Mouse (Mus musculus) adrenal gland, postnatal 36 days (tissue): ENCODE data around the gene Arid3b. TPM values are rescaled to one million over a fixed set of nuclear protein-coding genes. Genes with fewer than 3 reads are reported as not detected.

Experiments used
- DNase-seq, 2 experiments: peaks; one replicate each; pipeline ENCODE4 v3.0.0; 2021; ENCODE audit warnings: mixed read lengths in 1 of 2
- total RNA-seq, 2 experiments: library from RNA; stranded (reverse); gene quantifications; 2 replicates each; pipeline ENCODE4 v1.2.3; 2021

Arid3b gene
- total RNA-seq, 2 experiments from 2014 or later, result 3.8 to 6.7 TPM

- DNase-seq, result no peak
These were observed 60.9 kb downstream of the Arid3b start for GRCm38 (mm10) chr9:57775736-57776135.

- DNase-seq, result no peak
These were observed 61.6 kb downstream of the Arid3b start for GRCm38 (mm10) chr9:57775026-57775425.

- no peak for DNase-seq
These were observed 62.4 kb downstream of the Arid3b start for GRCm38 (mm10) chr9:57774168-57774567.

GRCm38 (mm10) chr9:57773754-57774153, 62.8 kb downstream of the Arid3b start:
- no peak for DNase-seq

- no peak for DNase-seq
These were observed 65.8 kb downstream of the Arid3b start for GRCm38 (mm10) chr9:57770836-57771235.

GRCm38 (mm10) chr9:57770214-57770613, 66.4 kb downstream of the Arid3b start:
- no peak for DNase-seq

- DNase-seq, result no peak
These were observed 67.0 kb downstream of the Arid3b start for GRCm38 (mm10) chr9:57769539-57770069.

- no peak for DNase-seq
These were observed 69.4 kb downstream of the Arid3b start for GRCm38 (mm10) chr9:57767231-57767630.

GRCm38 (mm10) chr9:57766431-57766830, 70.2 kb downstream of the Arid3b start:
- DNase-seq, result no peak

GRCm38 (mm10) chr9:57765364-57766351, 70.9 kb downstream of the Arid3b start, which contains the start of gene Clk3:
TSS of gene Clk3 (minus strand) at chr9:57765860.
- DNase-seq, result peak; percentile 80 to 85

GRCm38 (mm10) chr9:57764974-57765363, 71.6 kb downstream of the Arid3b start:
- DNase-seq, result peak; percentile 99

GRCm38 (mm10) chr9:57764147-57764973, 72.2 kb downstream of the Arid3b start:
- DNase-seq, result peak; percentile 84 to 87

GRCm38 (mm10) chr9:57762563-57762991, 74.0 kb downstream of the Arid3b start:
- peak; percentile 40 to 47 for DNase-seq

GRCm38 (mm10) chr9:57761563-57762551, 74.7 kb downstream of the Arid3b start:
- DNase-seq, result peak in 1 of 2 experiments; percentile 20

GRCm38 (mm10) chr9:57760416-57761146, 76.0 kb downstream of the Arid3b start:
- DNase-seq, result no peak

- DNase-seq, result peak; percentile 86 to 88
These were observed 77.3 kb downstream of the Arid3b start for GRCm38 (mm10) chr9:57759289-57759688.

- no peak for DNase-seq
These were observed 78.1 kb downstream of the Arid3b start for GRCm38 (mm10) chr9:57758528-57758927.

- no peak for DNase-seq
These were observed 79.0 kb downstream of the Arid3b start for GRCm38 (mm10) chr9:57757578-57757977.

- DNase-seq, result no peak
These were observed 85.7 kb downstream of the Arid3b start for GRCm38 (mm10) chr9:57750901-57751300.

- DNase-seq, result no peak
These were observed 87.8 kb downstream of the Arid3b start for GRCm38 (mm10) chr9:57748831-57749230.
